Mouse (Mus musculus) heart, embryonic 14.5 days (tissue): ENCODE measurements around the gene Camk1. TPM values are rescaled to one million over a fixed set of nuclear protein-coding genes. Genes with fewer than 3 reads are reported as not detected.

Experiments used
- ATAC-seq: fragments of 200-750 bp; cut with Nextera tagmentation; 2 replicates; pipeline ENCODE4 v1.8.0; 2017; ENCODE audit warnings: low read depth, moderate TSS enrichment; ENCODE audit not compliant: insufficient number of reproducible peaks, insufficient read depth, low FRiP score
- H3K27ac ChIP-seq, 2 experiments: fragments of 200-500 bp in 1 of 2; fragments of 300-500 bp in 1 of 2; sonication (generic) in 1 of 2; replicated peaks in 1 of 2; 2 replicates each; pipeline ENCODE4 v1.5.1; 2012 to 2014; ENCODE audit warnings: low read depth in 2 of 2, low read length in 2 of 2, control low read depth in 1 of 2, mild to moderate bottlenecking in 1 of 2, mixed read lengths in 1 of 2; ENCODE audit not compliant: control insufficient read depth in 1 of 2, insufficient read depth in 1 of 2
- H3K27me3 ChIP-seq: fragments of 300-500 bp; sonication (generic); 2 replicates; pipeline ENCODE4 v1.6.1; 2014; ENCODE audit warnings: mild to moderate bottlenecking, low read length, control low read depth; ENCODE audit not compliant: control insufficient read depth, insufficient read depth
- H3K36me3 ChIP-seq: fragments of 300-500 bp; sonication (generic); 2 replicates; pipeline ENCODE4 v1.6.1; 2014; ENCODE audit warnings: mild to moderate bottlenecking, control low read depth, low read length, mixed read lengths; ENCODE audit not compliant: control insufficient read depth, insufficient read depth
- H3K4me1 ChIP-seq, 2 experiments: fragments of 200-500 bp in 1 of 2; fragments of 300-500 bp in 1 of 2; sonication (generic) in 1 of 2; 2 replicates each; pipeline ENCODE4 v1.6.1; 2012 to 2014; ENCODE audit warnings: low read length in 2 of 2, control low read depth in 1 of 2, mixed read lengths in 1 of 2; ENCODE audit not compliant: control insufficient read depth in 2 of 2, insufficient read depth in 2 of 2
- H3K4me2 ChIP-seq: fragments of 300-500 bp; sonication (generic); 2 replicates; pipeline ENCODE4 v1.6.1; 2014; ENCODE audit warnings: mild to moderate bottlenecking, low read length
- H3K4me3 ChIP-seq, 2 experiments: fragments of 200-500 bp in 1 of 2; fragments of 300-500 bp in 1 of 2; sonication (generic) in 1 of 2; 2 replicates each; pipeline ENCODE4 v1.5.1; 2012 to 2014; ENCODE audit warnings: low read length in 2 of 2, mild to moderate bottlenecking in 2 of 2, control low read depth in 1 of 2, low read depth in 1 of 2, moderate library complexity in 1 of 2; ENCODE audit not compliant: control insufficient read depth in 1 of 2, insufficient read depth in 1 of 2
- H3K9ac ChIP-seq: fragments of 300-500 bp; sonication (generic); 2 replicates; pipeline ENCODE4 v1.6.1; 2014; ENCODE audit warnings: mild to moderate bottlenecking, low read length
- H3K9me3 ChIP-seq: fragments of 300-500 bp; sonication (generic); 2 replicates; pipeline ENCODE4 v1.6.1; 2016; ENCODE audit warnings: low read length, control low read depth; ENCODE audit not compliant: control insufficient read depth
- WGBS: fragments of 180-500 bp; shearing (Covaris S2); extraction: QIAGEN DNeasy Blood & Tissue Kit; methylation state at CpG from one replicate; pipeline ENCODE4 v1.1.7; 2014; 5-methylcytosine and 5-hydroxymethylcytosine counted together
- polyA plus RNA-seq: library from polyadenylated mRNA; unstranded; fragments of >200 nt; fragmentation: Nextera tagmentation; extraction: Ambion mirVana; gene quantifications from 2 replicates; pipeline ENCODE4 v1.2.1, GENCODE M21; 2014

The Camk1 gene
- polyA plus RNA-seq, 1 experiment from 2014 or later = 131 TPM

- H3K36me3 ChIP-seq = peaks cover 92% of the 10 kb centered on the region
- no peak for ATAC-seq
- peaks cover 0 to 3% of the 10 kb centered on the region in 2 experiments; a peak in 1 of 4 replicates for H3K4me1 ChIP-seq
- no peak overlapping the region for H3K9ac ChIP-seq
- no peaks in the 10 kb centered on the region for H3K9me3 ChIP-seq
- H3K27me3 ChIP-seq = no peaks in the 10 kb centered on the region
- H3K27ac ChIP-seq = no peak overlapping the region
- no peak overlapping the region for H3K4me3 ChIP-seq
- H3K4me2 ChIP-seq = no peak overlapping the region
- 94% methylated on average over 8 of the region's 8 CpGs for WGBS
Observed at GRCm38 (mm10) chr6:113384351-113384927, 40.7 kb upstream of the Camk1 start.

- ATAC-seq = no peak
- H3K4me2 ChIP-seq = no peak overlapping the region
- H3K9me3 ChIP-seq = no peaks in the 10 kb centered on the region
- no peak overlapping the region for H3K9ac ChIP-seq
- no peaks in the 10 kb centered on the region for H3K27me3 ChIP-seq
- H3K36me3 ChIP-seq = peaks cover 58% of the 10 kb centered on the region
- no peak overlapping the region for H3K27ac ChIP-seq
- H3K4me1 ChIP-seq = peaks cover 2 to 18% of the 10 kb centered on the region in 2 experiments; a peak in 2 of 4 replicates
- WGBS = 90% methylated on average over 11 of the region's 11 CpGs
- H3K4me3 ChIP-seq = no peak overlapping the region
Observed at GRCm38 (mm10) chr6:113380480-113380879, 36.7 kb upstream of the Camk1 start.

GRCm38 (mm10) chr6:113379246-113379645 lies 35.5 kb upstream of the Camk1 start:
- H3K9me3 ChIP-seq = no peaks in the 10 kb centered on the region
- peak overlapping the region; percentile 6 to 85; a peak in 3 of 4 replicates for H3K4me3 ChIP-seq
- peak overlapping the region; percentile 88 for H3K9ac ChIP-seq
- H3K4me2 ChIP-seq = peak overlapping the region; percentile 79
- ATAC-seq = no peak
- peaks cover 2 to 18% of the 10 kb centered on the region in 2 experiments; a peak in 2 of 4 replicates for H3K4me1 ChIP-seq
- H3K36me3 ChIP-seq = peaks cover 58% of the 10 kb centered on the region
- 72% methylated on average over 6 of the region's 6 CpGs for WGBS
- H3K27me3 ChIP-seq = no peaks in the 10 kb centered on the region
- H3K27ac ChIP-seq = no peak overlapping the region

GRCm38 (mm10) chr6:113377496-113378385 lies 34.0 kb upstream of the Camk1 start, which contains the start of the genes Tada3 and Arpc4:
Gene Tada3, minus strand, starts transcription at chr6:113377883.
Gene Arpc4, plus strand, starts transcription at chr6:113378115.
- H3K9ac ChIP-seq = peak within 1 kb of the TSS; percentile 88
- H3K27me3 ChIP-seq = no peaks in the 10 kb centered on the region
- peak within 1 kb of the TSS; percentile 79 for H3K4me2 ChIP-seq
- H3K9me3 ChIP-seq = no peaks in the 10 kb centered on the region
- 1% methylated on average over 61 of the region's 61 CpGs for WGBS
- peaks cover 2 to 18% of the 10 kb centered on the region in 2 experiments; a peak in 2 of 4 replicates for H3K4me1 ChIP-seq
- ATAC-seq = peak; percentile 94
- peaks cover 57% of the 10 kb centered on the region for H3K36me3 ChIP-seq
- peak within 1 kb of the TSS; percentile 95 to 96 for H3K27ac ChIP-seq
- peak within 1 kb of the TSS; percentile 81 to 85 for H3K4me3 ChIP-seq

GRCm38 (mm10) chr6:113377172-113377495 lies 33.4 kb upstream of the Camk1 start:
- peaks cover 57% of the 10 kb centered on the region for H3K36me3 ChIP-seq
- H3K4me2 ChIP-seq = peak overlapping the region; percentile 79
- H3K27ac ChIP-seq = peak overlapping the region; percentile 95 to 96
- no peaks in the 10 kb centered on the region for H3K9me3 ChIP-seq
- no peak for ATAC-seq
- 8% methylated on average over 7 of the region's 7 CpGs for WGBS
- peaks cover 2 to 18% of the 10 kb centered on the region in 2 experiments; a peak in 2 of 4 replicates for H3K4me1 ChIP-seq
- peak overlapping the region; percentile 88 for H3K9ac ChIP-seq
- H3K27me3 ChIP-seq = no peaks in the 10 kb centered on the region
- peak overlapping the region; percentile 81 to 85 for H3K4me3 ChIP-seq

GRCm38 (mm10) chr6:113373491-113373890 lies 29.7 kb upstream of the Camk1 start:
- H3K9ac ChIP-seq = no peak overlapping the region
- whole genome bisulfite sequencing = 97% methylated on average over 4 of the region's 4 CpGs
- H3K36me3 ChIP-seq = peaks cover 74% of the 10 kb centered on the region
- H3K9me3 ChIP-seq = no peaks in the 10 kb centered on the region
- no peak for ATAC-seq
- H3K4me2 ChIP-seq = no peak overlapping the region
- H3K27ac ChIP-seq = no peak overlapping the region
- peaks cover 0 to 6% of the 10 kb centered on the region in 2 experiments; a peak in 1 of 4 replicates for H3K4me1 ChIP-seq
- H3K4me3 ChIP-seq = no peak overlapping the region
- H3K27me3 ChIP-seq = no peaks in the 10 kb centered on the region

GRCm38 (mm10) chr6:113370194-113370929 lies 26.6 kb upstream of the Camk1 start:
- no peak overlapping the region for H3K9ac ChIP-seq
- no peaks in the 10 kb centered on the region for H3K4me1 ChIP-seq
- no peak overlapping the region for H3K4me3 ChIP-seq
- no peaks in the 10 kb centered on the region for H3K9me3 ChIP-seq
- no peaks in the 10 kb centered on the region for H3K27me3 ChIP-seq
- WGBS = 87% methylated on average over 20 of the region's 20 CpGs
- no peak overlapping the region for H3K4me2 ChIP-seq
- ATAC-seq = no peak
- peaks cover 91% of the 10 kb centered on the region for H3K36me3 ChIP-seq
- H3K27ac ChIP-seq = no peak overlapping the region
